Mouse (Mus musculus) lung, adult 2 months (tissue): ENCODE results near the gene Celf2.

Experiments used
- CTCF ChIP-seq: fragments of 200-500 bp; IDR thresholded peaks from 2 replicates; pipeline ENCODE4 v1.5.1; 2011; ENCODE audit warnings: mild to moderate bottlenecking, low read length, control low read depth; ENCODE audit not compliant: insufficient read depth
- POLR2A ChIP-seq: fragments of 200-500 bp; IDR thresholded peaks from 2 replicates; pipeline ENCODE4 v1.6.1; 2011; ENCODE audit warnings: low read depth, mild to moderate bottlenecking, control low read depth, low read length, borderline replicate concordance; ENCODE audit errors: extremely low read depth

- TF ChIP-seq POLR2A: no peak
- no peak for TF ChIP-seq CTCF
Measured at GRCm38 (mm10) chr2:7438721-7439282, 70.6 kb downstream of the Celf2 start.
